Mouse (Mus musculus) CD8-positive naive resting alpha-beta T cell, adult 2 months (primary cell): ENCODE measurements around the gene Ankrd6.

ENCODE experiments used
- DNase-seq, 2 experiments: peaks; one replicate each; pipeline ENCODE4 v3.0.0; 2022; ENCODE audit warnings: low read depth in 2 of 2, low spot score in 2 of 2

Ankrd6 gene

GRCm38 (mm10) chr4:32951035-32951940 lies 647 bp upstream of the Ankrd6 start:
- no peak for DNase-seq

DNA sequence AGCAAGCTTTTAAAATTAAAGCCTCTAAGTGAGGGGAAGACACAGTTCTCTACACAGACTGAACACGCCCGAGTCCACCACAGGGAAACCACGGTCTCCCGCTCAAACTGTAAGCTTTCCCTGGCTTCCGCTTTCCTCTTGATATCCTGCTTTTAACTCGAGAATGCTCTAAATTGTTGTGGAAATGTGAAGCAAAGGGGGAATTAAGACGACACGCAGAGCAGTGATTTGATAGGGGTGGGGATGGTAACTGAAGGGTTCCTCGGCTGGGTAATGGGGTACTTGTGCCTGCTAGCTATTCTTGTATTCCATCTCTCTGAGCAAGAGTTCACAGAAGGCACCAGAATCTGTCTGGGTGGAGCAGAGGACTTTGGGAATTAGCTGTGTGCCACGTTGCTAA lies 1.9 kb downstream of the Ankrd6 start:
- DNase-seq, result no peak

- no peak for DNase-seq
These were observed 3.0 kb downstream of the Ankrd6 start for GRCm38 (mm10) chr4:32947631-32948030.

GRCm38 (mm10) chr4:32940984-32941383 lies 9.7 kb downstream of the Ankrd6 start:
- no peak for DNase-seq

DNA sequence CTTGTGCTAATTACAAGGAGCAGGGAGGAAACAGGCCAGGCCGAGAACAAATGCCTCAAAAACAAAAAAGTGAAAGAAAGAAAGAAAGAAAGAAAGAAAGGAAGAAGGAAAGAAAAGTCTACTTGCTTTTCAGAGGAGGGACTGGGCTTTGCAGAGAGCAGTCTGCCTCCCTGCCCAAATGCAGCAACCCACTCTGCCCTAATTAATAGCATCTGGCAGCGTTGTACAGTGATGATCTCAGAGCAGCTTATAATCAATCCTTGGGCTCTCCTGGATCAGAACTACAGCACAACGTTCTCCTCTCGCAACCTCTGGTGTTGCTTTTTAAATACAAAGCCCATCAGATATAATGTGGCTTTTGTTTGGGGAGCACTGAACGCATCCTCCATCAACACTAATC lies 10.7 kb downstream of the Ankrd6 start:
- DNase-seq, result no peak

DNA sequence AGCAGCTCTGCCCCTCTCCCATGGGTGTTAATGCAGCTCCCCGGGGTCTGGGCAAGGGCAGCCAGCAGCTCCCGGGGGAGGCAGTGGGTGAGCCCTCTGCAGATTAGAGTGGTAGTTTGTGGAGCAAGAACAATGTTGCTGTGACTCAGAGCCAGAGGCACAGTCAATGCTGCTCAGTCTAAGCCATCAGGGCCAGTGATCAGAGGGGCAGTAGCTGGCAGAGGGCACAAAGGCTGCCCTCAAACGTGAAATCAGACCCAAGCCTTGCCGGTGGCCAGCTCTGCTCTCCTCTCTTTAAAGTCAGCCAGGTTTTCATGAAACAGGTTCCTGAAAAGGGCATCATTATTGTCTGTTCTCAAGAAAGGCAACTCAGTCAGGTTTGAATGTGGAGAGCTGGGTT lies 11.1 kb downstream of the Ankrd6 start:
- no peak for DNase-seq

DNA sequence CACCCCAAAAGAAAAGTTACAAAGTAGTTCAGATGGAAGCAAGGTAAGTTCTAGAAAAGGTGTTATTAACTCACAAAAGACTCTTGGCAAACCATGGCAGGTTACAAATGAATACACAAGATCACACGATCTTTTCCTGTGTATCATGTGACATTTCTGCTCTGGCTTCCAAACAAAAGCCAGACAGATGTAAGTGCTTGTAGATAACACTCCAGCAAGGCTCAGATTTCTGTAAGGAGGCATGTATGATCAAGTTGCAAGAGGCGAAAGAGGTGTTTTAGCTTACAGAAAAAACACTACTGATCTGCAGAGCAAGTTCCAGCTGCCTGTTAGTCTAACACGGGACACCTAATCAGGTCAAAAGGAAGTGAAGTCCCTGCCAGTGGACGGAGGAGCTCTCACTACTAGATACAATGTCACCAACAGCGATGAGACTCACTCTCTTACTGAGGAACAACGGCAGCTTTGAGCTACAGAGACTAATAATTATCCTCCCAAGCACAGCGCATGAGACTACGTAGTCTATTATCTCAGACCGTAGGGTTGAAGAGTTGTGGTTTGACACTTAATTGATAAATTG lies 13.8 kb downstream of the Ankrd6 start:
- no peak for DNase-seq

DNA sequence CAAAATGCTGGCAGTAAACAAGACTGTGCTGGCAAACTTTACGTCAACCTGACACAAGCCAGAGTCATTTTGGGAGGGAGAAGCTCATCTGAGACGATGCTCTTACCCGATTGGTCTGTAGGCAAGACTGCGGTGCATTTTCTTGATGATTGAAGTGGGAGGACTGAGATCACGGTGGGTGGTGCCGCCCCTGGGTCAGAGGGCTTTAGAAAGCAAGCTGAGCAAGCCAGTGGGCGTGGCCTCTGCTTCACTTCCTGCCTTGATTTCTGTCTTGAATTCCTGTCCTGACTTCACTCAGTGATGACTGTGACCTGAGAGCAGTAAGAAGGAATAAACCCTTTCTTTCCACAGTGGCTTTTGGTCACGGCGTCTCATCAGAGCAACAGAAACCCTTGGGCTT lies 18.6 kb downstream of the Ankrd6 start:
- peak in 1 of 2 experiments; percentile 24 for DNase-seq

GRCm38 (mm10) chr4:32929750-32930149 lies 20.9 kb downstream of the Ankrd6 start:
- DNase-seq, result no peak

- no peak for DNase-seq
These were observed 21.8 kb downstream of the Ankrd6 start for GRCm38 (mm10) chr4:32928692-32929448.

- no peak for DNase-seq
These were observed 26.7 kb downstream of the Ankrd6 start for GRCm38 (mm10) chr4:32923891-32924294.

DNA sequence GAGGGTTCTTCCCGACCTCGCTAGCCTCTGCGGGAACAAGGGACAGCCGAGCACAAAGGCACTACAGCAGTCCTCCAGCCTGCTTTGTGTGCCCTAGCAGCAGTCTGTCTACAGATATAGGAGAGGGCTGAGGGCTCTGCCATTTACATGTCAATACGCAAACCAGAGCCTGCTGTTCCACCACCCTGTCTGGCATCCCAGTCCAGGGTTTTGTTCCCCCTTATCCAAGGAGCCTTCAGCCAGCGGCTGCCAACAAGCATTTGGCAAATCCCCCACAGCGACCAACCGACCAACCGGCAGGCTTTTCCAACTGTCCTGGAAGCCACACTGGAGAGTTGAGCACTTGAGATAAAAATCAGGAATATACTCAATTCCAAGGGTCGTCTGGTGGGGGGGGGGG lies 27.2 kb downstream of the Ankrd6 start:
- no peak for DNase-seq

DNA sequence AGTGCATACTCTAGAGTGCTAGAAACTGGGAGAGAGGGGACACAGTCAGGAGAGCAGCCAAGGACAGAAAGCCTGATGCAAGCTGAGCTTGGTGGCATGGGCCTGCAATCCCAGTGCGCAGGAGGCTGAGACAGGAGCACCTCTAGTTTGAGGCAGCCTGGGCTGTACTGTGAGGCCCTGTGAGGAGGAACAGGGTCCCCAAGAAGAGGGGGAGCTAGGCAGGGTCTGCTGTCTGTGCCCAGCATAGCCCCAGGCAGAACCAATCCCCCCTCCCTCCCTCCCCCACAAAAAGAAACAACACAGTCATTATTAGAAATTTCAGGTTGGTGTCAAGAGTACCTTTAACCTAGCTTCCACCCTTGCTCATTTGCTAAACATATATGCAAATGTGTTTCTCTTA lies 27.8 kb downstream of the Ankrd6 start:
- no peak for DNase-seq

- DNase-seq, result no peak
These were observed 29.8 kb downstream of the Ankrd6 start for GRCm38 (mm10) chr4:32920863-32921262.

DNA sequence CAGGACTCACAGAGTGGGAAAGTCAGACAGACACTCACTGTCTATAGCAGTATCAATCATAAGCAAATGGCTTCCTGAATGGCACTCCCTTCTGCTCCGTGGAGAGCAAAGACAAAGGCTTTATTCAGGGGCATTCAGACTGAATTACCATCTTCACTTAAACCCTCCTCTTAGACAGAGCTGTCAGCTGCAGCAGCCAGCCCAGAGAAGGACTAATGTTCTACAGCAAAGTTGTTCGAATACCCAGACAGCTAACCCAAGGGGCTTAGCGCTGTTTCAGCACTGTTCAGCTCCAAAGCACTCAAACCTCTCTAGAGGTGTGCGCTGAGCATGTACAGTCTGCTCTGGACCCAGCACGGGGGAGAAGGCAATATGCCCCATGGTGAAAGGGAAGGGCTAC lies 32.1 kb downstream of the Ankrd6 start:
- no peak for DNase-seq

GRCm38 (mm10) chr4:32916689-32917385 lies 33.8 kb downstream of the Ankrd6 start:
- no peak for DNase-seq

DNA sequence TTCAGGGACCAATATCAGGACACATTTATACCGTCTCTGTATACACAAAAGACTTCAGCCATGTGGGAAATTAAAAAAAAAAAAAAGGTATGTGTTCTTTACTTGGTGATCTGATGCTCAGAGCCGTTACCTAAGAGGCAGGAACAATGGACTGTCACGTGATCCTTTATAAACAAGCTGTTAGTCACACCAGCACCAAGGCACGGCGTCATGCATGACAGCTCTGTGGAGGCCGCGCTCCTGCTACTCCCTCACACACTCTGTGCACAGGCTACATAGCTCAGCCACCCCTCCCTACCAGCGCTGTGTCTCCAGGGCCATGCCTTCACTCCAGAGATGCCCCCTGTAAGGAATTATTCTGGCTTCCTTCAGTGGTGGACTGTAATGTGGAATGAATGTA lies 34.7 kb downstream of the Ankrd6 start:
- DNase-seq, result no peak

DNA sequence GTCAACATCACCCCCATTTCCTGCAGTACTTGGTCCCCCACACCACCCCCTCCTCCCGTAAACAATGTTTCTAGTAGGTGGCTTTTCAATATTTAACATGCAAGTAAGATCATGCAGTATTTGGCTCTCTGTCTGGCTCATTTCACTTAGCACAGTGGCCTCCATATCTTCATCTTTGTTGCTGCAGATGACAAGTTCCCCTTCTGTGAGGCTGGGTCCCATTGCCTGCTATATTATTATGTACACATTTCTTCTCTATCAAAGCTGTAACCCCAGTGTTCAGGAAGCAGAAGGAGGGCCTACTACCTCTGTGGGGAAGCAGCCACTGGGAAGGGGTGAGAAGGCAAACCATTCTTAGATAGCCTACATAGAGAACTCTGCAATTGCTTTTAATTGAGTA lies 40.6 kb downstream of the Ankrd6 start:
- DNase-seq, result no peak

DNA sequence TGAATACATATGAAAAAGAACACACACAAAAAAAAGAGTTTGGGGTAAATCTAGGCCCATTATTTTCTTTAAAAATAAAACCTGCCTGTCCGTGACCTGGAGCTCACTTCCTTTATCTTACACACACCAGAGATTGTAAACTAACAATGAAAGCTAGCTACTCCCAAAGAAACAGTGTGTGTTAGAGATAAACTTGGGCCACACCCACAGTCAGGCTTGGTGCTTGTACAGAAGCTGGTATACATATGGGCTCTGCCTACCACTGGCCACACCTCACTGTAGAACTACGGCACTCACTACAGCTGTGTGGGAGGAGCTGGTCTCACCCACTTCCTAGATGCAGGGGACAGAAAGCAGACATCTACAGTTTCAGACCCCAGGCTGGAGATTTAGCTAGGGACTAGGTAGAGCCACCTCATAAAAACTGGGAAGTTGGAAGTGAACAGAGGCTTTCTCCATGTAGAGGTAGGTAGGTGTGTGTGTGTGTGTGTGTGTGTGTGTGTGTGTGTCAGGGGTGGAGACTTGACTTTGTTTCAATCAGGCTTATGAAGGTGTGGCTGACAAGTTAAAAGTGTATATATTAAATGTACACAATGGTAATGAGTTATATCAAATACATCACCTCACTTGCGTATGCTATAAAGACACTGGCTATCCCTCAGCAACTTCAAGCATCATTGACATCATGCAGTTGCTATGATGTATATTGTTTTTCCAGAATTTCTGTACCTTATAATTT lies 41.2 kb downstream of the Ankrd6 start:
- no peak for DNase-seq

DNA sequence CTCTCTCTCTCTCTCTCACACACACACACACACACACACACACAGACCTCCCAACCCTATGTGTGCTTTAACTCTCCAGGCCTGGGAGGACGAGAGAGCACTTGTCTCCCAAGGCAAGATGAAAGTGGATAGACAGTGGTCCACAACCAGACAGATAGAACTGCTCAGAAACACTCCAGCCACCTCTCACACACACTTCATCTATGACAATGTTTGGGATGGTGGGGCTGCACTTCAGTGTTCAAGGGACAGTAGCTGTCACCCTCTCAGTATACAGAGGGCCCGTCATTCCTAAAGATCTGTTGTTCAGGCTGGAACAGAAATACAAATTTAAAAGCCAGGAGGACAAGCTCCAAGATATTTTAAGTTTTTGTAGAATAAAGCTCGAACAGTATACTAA lies 43.0 kb downstream of the Ankrd6 start:
- no peak for DNase-seq

DNA sequence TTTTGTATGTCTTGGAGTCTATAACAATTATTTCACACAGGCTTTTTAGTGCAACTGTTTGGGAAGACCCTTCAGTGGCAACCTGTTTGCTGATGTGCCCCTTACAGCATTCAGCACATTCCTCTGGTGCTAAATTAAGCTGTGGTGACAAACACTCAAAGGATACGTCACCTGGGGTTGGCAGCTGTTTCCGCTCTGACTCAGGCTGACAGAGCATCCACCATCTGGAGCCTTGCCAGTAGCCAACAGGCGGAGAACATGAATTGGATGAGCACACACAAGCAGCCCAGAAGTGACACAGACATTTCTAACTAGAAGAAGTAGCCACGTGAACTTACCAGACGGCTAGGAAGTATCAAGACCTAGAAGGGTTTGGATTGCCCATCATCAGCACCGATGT lies 44.0 kb downstream of the Ankrd6 start:
- peak; percentile 47 to 72 for DNase-seq
